Mouse (Mus musculus) gastrocnemius, adult 8-10 months (tissue): ENCODE results near the gene Plekhg6. TPM values are rescaled to one million over a fixed set of nuclear protein-coding genes. Genes with fewer than 3 reads are reported as not detected.
A peak's percentile ranks its signal among the peaks of the same experiment; 100 is the strongest.

ENCODE experiments used
- DNase-seq, 2 experiments: peaks; one replicate each; pipeline ENCODE4 v3.0.0; 2022; ENCODE audit warnings: low spot score in 2 of 2
- total RNA-seq, 4 experiments: library from RNA; stranded (reverse); gene quantifications; 2 replicates each; pipeline ENCODE4 v1.2.4; 2022

Gene Plekhg6
- total RNA-seq, 4 experiments from 2014 or later, result not detected

GRCm38 (mm10) chr6:125386080-125386479 is 5.5 kb upstream of the Plekhg6 start:
- DNase-seq, result no peak

- DNase-seq, result no peak
Measured at GRCm38 (mm10) chr6:125385066-125385974, 4.7 kb upstream of the Plekhg6 start.

GRCm38 (mm10) chr6:125382024-125382423 is 1.4 kb upstream of the Plekhg6 start:
- DNase-seq, result no peak

- DNase-seq, result no peak
Measured at GRCm38 (mm10) chr6:125379781-125380180, 812 bp downstream of the Plekhg6 start.

- no peak for DNase-seq
Measured at GRCm38 (mm10) chr6:125378621-125379020, 2.0 kb downstream of the Plekhg6 start.

- DNase-seq, result no peak
Measured at GRCm38 (mm10) chr6:125377582-125378451, 2.8 kb downstream of the Plekhg6 start.

- no peak for DNase-seq
Measured at GRCm38 (mm10) chr6:125377042-125377441, 3.6 kb downstream of the Plekhg6 start.

GRCm38 (mm10) chr6:125367758-125368371 is 12.7 kb downstream of the Plekhg6 start:
- no peak for DNase-seq

- no peak for DNase-seq
Measured at GRCm38 (mm10) chr6:125366133-125366532, 14.5 kb downstream of the Plekhg6 start.

- DNase-seq, result no peak
Measured at GRCm38 (mm10) chr6:125365522-125365921, 15.1 kb downstream of the Plekhg6 start.

- DNase-seq, result no peak
Measured at GRCm38 (mm10) chr6:125364448-125364847, 16.1 kb downstream of the Plekhg6 start.

GRCm38 (mm10) chr6:125363451-125364242 is 16.9 kb downstream of the Plekhg6 start:
- DNase-seq, result no peak

- DNase-seq, result no peak
Measured at GRCm38 (mm10) chr6:125363021-125363420, 17.6 kb downstream of the Plekhg6 start.

GRCm38 (mm10) chr6:125361467-125362291 is 18.9 kb downstream of the Plekhg6 start:
- peak in 1 of 2 experiments; percentile 44 for DNase-seq

GRCm38 (mm10) chr6:125360846-125361245 is 19.7 kb downstream of the Plekhg6 start:
- no peak for DNase-seq

- DNase-seq, result no peak
Measured at GRCm38 (mm10) chr6:125359999-125360398, 20.6 kb downstream of the Plekhg6 start.

- DNase-seq, result no peak
Measured at GRCm38 (mm10) chr6:125357334-125357733, 23.3 kb downstream of the Plekhg6 start.

- no peak for DNase-seq
Measured at GRCm38 (mm10) chr6:125356264-125356663, 24.3 kb downstream of the Plekhg6 start.

GRCm38 (mm10) chr6:125355197-125355741 is 25.3 kb downstream of the Plekhg6 start:
- DNase-seq, result no peak
